Mouse (Mus musculus): ENCODE results near the gene Thap12. TPM values are rescaled to one million over a fixed set of nuclear protein-coding genes. Genes with fewer than 3 reads are reported as not detected.

Gene Thap12
- total and polyA plus RNA-seq, 3 experiments, result 28.3 to 79.1 (median 58.2) TPM

GRCm38 (mm10) chr7:98694046-98694445 is 8.9 kb upstream of the Thap12 start:
- TF ChIP-seq POLR2AphosphoS5 (IDR thresholded peaks at IDR 0.05; ENCODE audit: insufficient replicate concordance, low read depth, low read length) (no peak), TAL1 (conservative IDR thresholded peaks at IDR 0.05; ENCODE audit: low read depth, low read length) (no peak), CTCF (IDR thresholded peaks at IDR 0.05; ENCODE audit: low read depth, low read length) (no peak), GATA2 (IDR thresholded peaks at IDR 0.05; ENCODE audit: borderline replicate concordance, low read depth, low read length) (no peak)
- H3K27me3 ChIP-seq (ENCODE audit: insufficient read depth, low read length), result no peaks in the 10 kb centered on the region
- H3K4me3 ChIP-seq (ENCODE audit: low read depth, low read length), result peak overlapping the region; percentile 22; the same call in 1 of the 2 replicates
- H3K9me3 ChIP-seq (replicated peaks), result no peaks in the 10 kb centered on the region
- ATAC-seq (ENCODE audit: extremely low read depth, insufficient number of reproducible peaks, low FRiP score, poor library complexity, severe bottlenecking) (peak; percentile 85), DNase-seq (ENCODE audit: low spot score) (peak; percentile 29)
- H3K36me3 ChIP-seq (replicated peaks), result peaks cover 3% of the 10 kb centered on the region
- peaks cover 37% of the 10 kb centered on the region for H3K4me1 ChIP-seq (ENCODE audit: insufficient read depth, low read depth, low read length)

GRCm38 (mm10) chr7:98697496-98697895 is 5.4 kb upstream of the Thap12 start:
- no peak for ATAC-seq (ENCODE audit: extremely low read depth, insufficient number of reproducible peaks, low FRiP score, poor library complexity, severe bottlenecking)
- Histone ChIP-seq H3K4me3 (ENCODE audit: low read depth, low read length) (no peak overlapping the region), H3K9me3 (replicated peaks) (no peaks in the 10 kb centered on the region), H3K4me1 (ENCODE audit: insufficient read depth, low read depth, low read length) (peaks cover 35% of the 10 kb centered on the region), H3K36me3 (replicated peaks) (peaks cover 25% of the 10 kb centered on the region), H3K27me3 (ENCODE audit: insufficient read depth, low read length) (no peaks in the 10 kb centered on the region)
- TF ChIP-seq TAL1 (conservative IDR thresholded peaks at IDR 0.05; ENCODE audit: low read depth, low read length) (no peak), GATA2 (IDR thresholded peaks at IDR 0.05; ENCODE audit: borderline replicate concordance, low read depth, low read length) (no peak), GATA1 (IDR thresholded peaks at IDR 0.05; ENCODE audit: borderline replicate concordance, low read length) (no peak), POLR2AphosphoS5 (IDR thresholded peaks at IDR 0.05; ENCODE audit: insufficient replicate concordance, low read depth, low read length) (no peak), CTCF (IDR thresholded peaks at IDR 0.05; ENCODE audit: low read depth, low read length) (no peak)
- no peak for DNase-seq (ENCODE audit: low spot score)

- no peak for TF ChIP-seq GATA2 (IDR thresholded peaks at IDR 0.05; ENCODE audit: borderline replicate concordance, low read depth, low read length)
- TF ChIP-seq GATA1 (IDR thresholded peaks at IDR 0.05; ENCODE audit: borderline replicate concordance, low read length), result no peak
- no peak for TF ChIP-seq CTCF (IDR thresholded peaks at IDR 0.05; ENCODE audit: low read depth, low read length)
- TF ChIP-seq POLR2AphosphoS5 (IDR thresholded peaks at IDR 0.05; ENCODE audit: insufficient replicate concordance, low read depth, low read length), result no peak
- TF ChIP-seq TAL1 (conservative IDR thresholded peaks at IDR 0.05; ENCODE audit: low read depth, low read length), result no peak
- Histone ChIP-seq H3K27me3 (ENCODE audit: insufficient read depth, low read length) (no peaks in the 10 kb centered on the region), H3K4me3 (ENCODE audit: low read depth, low read length) (no peak overlapping the region), H3K9me3 (replicated peaks) (no peaks in the 10 kb centered on the region), H3K4me1 (ENCODE audit: insufficient read depth, low read depth, low read length) (peaks cover 30% of the 10 kb centered on the region), H3K36me3 (replicated peaks) (peaks cover 25% of the 10 kb centered on the region)
- ATAC-seq (ENCODE audit: extremely low read depth, insufficient number of reproducible peaks, low FRiP score, poor library complexity, severe bottlenecking) (no peak), DNase-seq (ENCODE audit: low spot score) (no peak)
Observed at GRCm38 (mm10) chr7:98698041-98698440, 4.9 kb upstream of the Thap12 start.

GRCm38 (mm10) chr7:98698590-98698989 is 4.3 kb upstream of the Thap12 start:
- ATAC-seq (ENCODE audit: extremely low read depth, insufficient number of reproducible peaks, low FRiP score, poor library complexity, severe bottlenecking) (no peak), DNase-seq (ENCODE audit: low spot score) (no peak)
- H3K9me3 ChIP-seq (replicated peaks), result no peaks in the 10 kb centered on the region
- H3K4me3 ChIP-seq (ENCODE audit: low read depth, low read length), result no peak overlapping the region
- no peaks in the 10 kb centered on the region for H3K27me3 ChIP-seq (ENCODE audit: insufficient read depth, low read length)
- peaks cover 25% of the 10 kb centered on the region for H3K36me3 ChIP-seq (replicated peaks)
- H3K4me1 ChIP-seq (ENCODE audit: insufficient read depth, low read depth, low read length), result peaks cover 26% of the 10 kb centered on the region
- TF ChIP-seq CTCF (IDR thresholded peaks at IDR 0.05; ENCODE audit: low read depth, low read length), result no peak

GRCm38 (mm10) chr7:98701771-98702170 is 1.1 kb upstream of the Thap12 start:
- peak overlapping the region; percentile 93 for H3K4me3 ChIP-seq (ENCODE audit: low read depth, low read length)
- ATAC-seq (ENCODE audit: extremely low read depth, insufficient number of reproducible peaks, low FRiP score, poor library complexity, severe bottlenecking), result no peak
- DNase-seq (ENCODE audit: low spot score), result no peak
- peaks cover 25% of the 10 kb centered on the region for H3K36me3 ChIP-seq (replicated peaks)
- TF ChIP-seq GATA2 (IDR thresholded peaks at IDR 0.05; ENCODE audit: borderline replicate concordance, low read depth, low read length) (no peak), TAL1 (conservative IDR thresholded peaks at IDR 0.05; ENCODE audit: low read depth, low read length) (no peak), CTCF (IDR thresholded peaks at IDR 0.05; ENCODE audit: low read depth, low read length) (no peak), POLR2AphosphoS5 (IDR thresholded peaks at IDR 0.05; ENCODE audit: insufficient replicate concordance, low read depth, low read length) (no peak), GATA1 (IDR thresholded peaks at IDR 0.05; ENCODE audit: borderline replicate concordance, low read length) (no peak)
- H3K9me3 ChIP-seq (replicated peaks), result no peaks in the 10 kb centered on the region
- peaks cover 25% of the 10 kb centered on the region for H3K4me1 ChIP-seq (ENCODE audit: insufficient read depth, low read depth, low read length)
- no peaks in the 10 kb centered on the region for H3K27me3 ChIP-seq (ENCODE audit: insufficient read depth, low read length)

- H3K4me3 ChIP-seq (ENCODE audit: low read depth, low read length), result peak overlapping the region; percentile 93
- ATAC-seq (ENCODE audit: extremely low read depth, insufficient number of reproducible peaks, low FRiP score, poor library complexity, severe bottlenecking) (0 out of 2 replicates have a peak, but pooled peaks have one; percentile 11), DNase-seq (ENCODE audit: low spot score) (peak; percentile 11)
- TF ChIP-seq GATA2 (IDR thresholded peaks at IDR 0.05; ENCODE audit: borderline replicate concordance, low read depth, low read length) (no peak), GATA1 (IDR thresholded peaks at IDR 0.05; ENCODE audit: borderline replicate concordance, low read length) (no peak), TAL1 (conservative IDR thresholded peaks at IDR 0.05; ENCODE audit: low read depth, low read length) (no peak), POLR2AphosphoS5 (IDR thresholded peaks at IDR 0.05; ENCODE audit: insufficient replicate concordance, low read depth, low read length) (no peak), CTCF (IDR thresholded peaks at IDR 0.05; ENCODE audit: low read depth, low read length) (no peak)
- peaks cover 22% of the 10 kb centered on the region for H3K4me1 ChIP-seq (ENCODE audit: insufficient read depth, low read depth, low read length)
- no peaks in the 10 kb centered on the region for H3K9me3 ChIP-seq (replicated peaks)
- H3K27me3 ChIP-seq (ENCODE audit: insufficient read depth, low read length), result no peaks in the 10 kb centered on the region
- peaks cover 24% of the 10 kb centered on the region for H3K36me3 ChIP-seq (replicated peaks)
Observed at GRCm38 (mm10) chr7:98703365-98703881, 520 bp downstream of the Thap12 start.
